Mouse (Mus musculus): ENCODE results near the gene Clmp. TPM values are rescaled to one million over a fixed set of nuclear protein-coding genes. Genes with fewer than 3 reads are reported as not detected.

Gene Clmp
- total RNA-seq, 2 experiments from 2014 or later = 4.3 to 5.2 TPM

- intact Hi-C loops (cut with DNase I) = no loop called here
- no peak for DNase-seq
Measured at GRCm38 (mm10) chr9:40730302-40730700, 44.5 kb downstream of the Clmp start.

GRCm38 (mm10) chr9:40730701-40731590 lies 45.2 kb downstream of the Clmp start:
- intact Hi-C loops (cut with DNase I) = no loop called here
- DNase-seq = peak; percentile 64 to 77

GRCm38 (mm10) chr9:40731591-40732048 lies 45.9 kb downstream of the Clmp start:
- DNase-seq = no peak
- intact Hi-C loops (cut with DNase I) = no loop called here

DNA sequence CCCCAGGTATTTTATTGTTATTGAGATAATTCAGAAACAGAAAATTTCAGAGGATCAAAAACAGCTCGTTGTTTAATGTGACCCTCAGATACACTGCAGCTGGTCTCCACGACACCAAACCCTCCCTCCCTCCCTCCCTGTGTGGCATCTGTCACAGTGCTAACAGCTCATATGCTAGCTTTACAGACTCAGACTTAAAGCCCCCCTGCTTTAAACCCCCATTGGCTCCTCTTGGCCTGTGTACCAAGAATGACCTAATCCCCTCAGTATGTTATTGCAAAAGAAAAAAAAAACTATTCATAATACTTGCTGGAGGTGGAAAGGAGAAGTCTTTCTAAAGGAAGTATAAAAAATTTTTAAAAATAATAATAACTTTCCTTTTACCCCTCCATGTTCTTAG lies 46.5 kb downstream of the Clmp start:
- no peak for DNase-seq
- intact Hi-C loops (cut with DNase I) = no loop called here

DNA sequence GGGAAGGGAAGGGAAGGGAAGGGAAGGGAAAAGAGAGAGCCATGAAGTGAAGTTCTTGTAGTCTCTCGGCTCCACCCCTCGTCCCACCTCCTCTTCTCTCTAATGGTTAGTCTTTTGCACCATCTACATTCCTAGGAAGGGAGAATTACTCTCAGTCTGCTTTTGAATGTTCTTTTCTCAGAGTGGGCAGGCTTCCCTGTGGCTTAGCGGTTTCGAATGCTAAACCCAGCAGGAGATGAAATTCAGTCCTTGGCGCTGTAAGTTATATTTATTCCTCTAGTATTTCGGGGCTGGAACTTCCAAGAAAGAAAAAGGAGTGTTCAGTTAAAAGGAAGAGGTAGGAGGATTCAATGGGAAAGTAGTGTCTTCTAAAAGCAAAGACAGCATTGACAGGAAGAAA lies 51.4 kb downstream of the Clmp start:
- DNase-seq = no peak
- intact Hi-C loops (cut with DNase I) = no loop called here

GRCm38 (mm10) chr9:40743525-40744034 lies 57.8 kb downstream of the Clmp start:
- intact Hi-C loops (cut with DNase I) = no loop called here

GRCm38 (mm10) chr9:40744233-40744632 lies 58.5 kb downstream of the Clmp start:
- intact Hi-C loops (cut with DNase I) = no loop called here
- DNase-seq = peak; percentile 21 to 32

More at GRCm38 (mm10) chr9:40743525-40744034, 57.8 kb downstream of the Clmp start:
- DNase-seq = no peak

DNA sequence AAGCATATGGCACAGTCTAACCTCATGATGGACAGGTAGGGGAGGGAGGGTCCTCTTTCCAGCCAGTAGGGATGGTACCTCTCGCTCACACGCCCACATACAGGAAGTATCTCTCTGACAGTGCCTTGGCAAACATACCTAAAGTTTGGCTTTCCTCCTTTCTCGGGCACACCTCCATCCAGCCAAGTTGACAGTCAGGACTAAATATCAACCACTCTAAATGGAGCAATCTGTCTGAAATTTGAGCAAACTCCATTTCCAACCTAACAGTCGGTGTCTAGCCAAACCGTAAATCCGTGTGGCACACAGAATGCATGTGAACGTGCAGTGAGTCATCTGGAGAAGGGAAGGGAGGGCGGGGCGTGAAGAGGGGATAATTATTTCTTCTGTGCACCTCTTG lies 61.0 kb downstream of the Clmp start:
- intact Hi-C loops (cut with DNase I) = no loop called here
- DNase-seq = no peak

- DNase-seq = no peak
- intact Hi-C loops (cut with DNase I) = no loop called here
Measured at GRCm38 (mm10) chr9:40747249-40747648, 61.5 kb downstream of the Clmp start.

- intact Hi-C loops (cut with DNase I) = loop anchor here (1.0 to 10.0 kb wide), 4 partner anchors 114 to 525 kb away; no protein-coding TSS in a partner anchor
- DNase-seq = peak in 1 of 2 experiments; percentile 22
Measured at GRCm38 (mm10) chr9:40749832-40750620, 64.3 kb downstream of the Clmp start.

- no peak for DNase-seq
- intact Hi-C loops (cut with DNase I) = loop anchor here (5.0 to 10.0 kb wide), 3 partner anchors 134 to 527 kb away; no protein-coding TSS in a partner anchor
Measured at GRCm38 (mm10) chr9:40751749-40752148, 66.0 kb downstream of the Clmp start.

GRCm38 (mm10) chr9:40756401-40756800 lies 70.6 kb downstream of the Clmp start:
- intact Hi-C loops (cut with DNase I) = loop anchor here (1.0 to 10.0 kb wide), 3 partner anchors 28 to 532 kb away; no protein-coding TSS in a partner anchor
- DNase-seq = peak; percentile 57 to 68

GRCm38 (mm10) chr9:40757105-40757626 lies 71.4 kb downstream of the Clmp start:
- intact Hi-C loops (cut with DNase I) = loop anchor here (2.0 to 10.0 kb wide), 2 partner anchors 28 to 532 kb away; no protein-coding TSS in a partner anchor
- DNase-seq = peak; percentile 50 to 51

DNA sequence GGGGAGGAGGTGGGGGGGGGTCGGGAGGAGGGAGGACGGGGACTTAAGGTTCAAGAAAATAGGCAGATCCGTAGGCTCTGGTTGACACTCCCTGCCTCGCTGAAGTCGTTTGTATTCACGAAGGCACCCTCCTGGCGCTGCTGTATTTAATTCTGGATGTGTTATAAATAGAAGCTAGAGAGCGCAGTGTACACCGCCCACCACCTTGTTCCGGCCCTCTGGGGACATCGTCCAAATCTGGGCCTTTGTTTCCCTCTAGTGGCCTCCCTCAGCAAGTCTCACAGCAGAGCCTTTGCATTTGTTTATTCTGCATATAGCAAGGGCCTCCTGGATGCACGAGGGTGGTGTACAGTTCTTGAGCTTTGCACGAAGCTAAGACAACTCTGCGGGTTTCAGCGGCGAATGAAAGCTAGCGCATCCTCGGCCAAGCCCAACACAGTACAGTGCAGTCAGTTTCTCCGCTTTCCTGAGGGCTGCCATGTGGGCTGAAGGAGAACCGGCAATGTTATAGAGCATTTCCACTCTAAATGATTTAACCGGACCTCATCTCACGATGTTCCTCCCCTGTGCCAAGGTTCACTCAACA lies 72.0 kb downstream of the Clmp start:
- DNase-seq = peak; percentile 72 to 78
- intact Hi-C loops (cut with DNase I) = loop anchor here (2.0 to 10.0 kb wide), 2 partner anchors 27 to 533 kb away; no protein-coding TSS in a partner anchor

- no peak for DNase-seq
- intact Hi-C loops (cut with DNase I) = no loop called here
Measured at GRCm38 (mm10) chr9:40762354-40762753, 76.6 kb downstream of the Clmp start.

DNA sequence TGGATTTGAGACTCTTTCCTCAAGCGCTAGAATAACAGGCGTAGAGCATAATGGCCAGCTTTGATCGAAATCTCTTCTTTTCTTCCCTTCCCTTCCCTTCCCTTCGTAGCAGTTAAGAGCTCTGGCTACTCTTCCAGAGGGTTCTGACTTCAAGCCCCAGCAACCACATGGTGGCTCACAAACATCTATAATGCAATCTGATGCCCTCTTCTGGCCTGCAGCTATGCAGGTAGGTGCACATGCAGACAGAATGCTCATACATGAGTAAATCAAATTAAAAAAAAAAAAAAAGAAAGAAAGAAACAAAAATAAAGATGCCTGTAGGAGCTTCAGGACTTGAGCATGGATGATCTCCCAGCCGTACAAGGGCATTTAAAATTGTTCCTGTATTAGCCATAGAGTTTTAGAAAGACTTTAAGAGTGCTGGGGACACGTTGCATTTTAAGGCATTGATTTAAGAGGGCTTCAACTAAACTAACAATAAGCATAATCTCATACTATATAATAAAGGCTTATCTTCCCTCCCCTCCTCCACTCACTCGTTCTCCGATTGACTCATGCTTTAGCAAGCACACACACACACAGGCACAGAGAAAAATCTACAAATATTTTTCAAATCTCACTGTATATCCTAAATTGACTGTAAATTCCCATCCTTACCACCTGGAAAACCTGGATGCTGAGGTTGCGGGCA lies 79.3 kb downstream of the Clmp start:
- intact Hi-C loops (cut with DNase I) = no loop called here
- no peak for DNase-seq

DNA sequence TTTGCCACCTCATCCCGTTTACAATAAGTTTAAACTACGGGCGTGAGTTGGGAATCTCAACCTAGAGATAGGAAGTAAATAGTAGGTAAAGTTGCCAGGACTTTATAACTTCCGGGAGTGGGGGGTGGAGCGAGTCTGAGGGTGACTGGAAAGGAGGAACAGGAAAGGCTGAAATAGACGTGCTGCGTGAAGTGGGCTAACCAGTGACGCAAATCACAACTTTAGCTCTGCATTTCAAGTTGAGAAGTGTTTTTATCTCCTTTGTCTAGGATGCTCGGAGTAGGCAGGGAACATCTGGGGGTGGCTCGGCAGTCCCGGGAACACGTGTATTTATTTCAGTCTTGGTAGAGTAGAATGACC lies 79.8 kb downstream of the Clmp start:
- intact Hi-C loops (cut with DNase I) = no loop called here

GRCm38 (mm10) chr9:40766058-40766605 lies 80.4 kb downstream of the Clmp start:
- DNase-seq = no peak
- intact Hi-C loops (cut with DNase I) = no loop called here

More for the DNA sequence above, 79.8 kb downstream of the Clmp start:
- peak; percentile 39 for DNase-seq

- no peak for DNase-seq
- intact Hi-C loops (cut with DNase I) = no loop called here
Measured at GRCm38 (mm10) chr9:40767946-40768345, 82.2 kb downstream of the Clmp start.

All from heart, postnatal 36 days (tissue).